Mouse (Mus musculus): Measurements from ENCODE around the gene Ss18l1. TPM values are rescaled to one million over a fixed set of nuclear protein-coding genes. Genes with fewer than 3 reads are reported as not detected.

Gene Ss18l1
- polyA plus RNA-seq, 1 experiment: 6.7 TPM

GRCm38 (mm10) chr2:180071671-180072070 lies 29.4 kb downstream of the Ss18l1 start:
- no peak overlapping the region for H3K27ac ChIP-seq (ENCODE audit: insufficient read depth, low read depth, low read length)
- 69% methylated on average over 2 of the region's 2 CpGs for WGBS
- H3K36me3 ChIP-seq (ENCODE audit: control insufficient read depth, insufficient read depth, low read length): no peaks in the 10 kb centered on the region
- no peak overlapping the region for H3K4me3 ChIP-seq (ENCODE audit: insufficient read depth, low read depth, low read length)
- H3K27me3 ChIP-seq (replicated peaks; ENCODE audit: control insufficient read depth, insufficient read depth, low read length): no peaks in the 10 kb centered on the region
- peaks cover 7% of the 10 kb centered on the region for H3K4me1 ChIP-seq (ENCODE audit: control insufficient read depth, insufficient read depth, low read length)
- DNase-seq: no peak
- no peak for TF ChIP-seq CTCF (conservative IDR thresholded peaks at IDR 0.05; ENCODE audit: insufficient read depth, insufficient read length, low read depth, low read length)
- TF ChIP-seq POLR2A (IDR thresholded peaks at IDR 0.05; ENCODE audit: low read depth, low read length): no peak

GRCm38 (mm10) chr2:180072886-180073285 lies 30.6 kb downstream of the Ss18l1 start:
- Histone ChIP-seq H3K27ac (ENCODE audit: insufficient read depth, low read depth, low read length) (no peak overlapping the region), H3K4me3 (ENCODE audit: insufficient read depth, low read depth, low read length) (no peak overlapping the region), H3K4me1 (ENCODE audit: control insufficient read depth, insufficient read depth, low read length) (peaks cover 7% of the 10 kb centered on the region), H3K36me3 (ENCODE audit: control insufficient read depth, insufficient read depth, low read length) (no peaks in the 10 kb centered on the region), H3K27me3 (replicated peaks; ENCODE audit: control insufficient read depth, insufficient read depth, low read length) (no peaks in the 10 kb centered on the region)
- WGBS: 92% methylated on average over 7 of the region's 7 CpGs
- TF ChIP-seq CTCF (conservative IDR thresholded peaks at IDR 0.05; ENCODE audit: insufficient read depth, insufficient read length, low read depth, low read length) (no peak), POLR2A (IDR thresholded peaks at IDR 0.05; ENCODE audit: low read depth, low read length) (no peak)
- no peak for DNase-seq

- H3K4me1 ChIP-seq (ENCODE audit: control insufficient read depth, insufficient read depth, low read length): no peaks in the 10 kb centered on the region
- no peak overlapping the region for H3K4me3 ChIP-seq (ENCODE audit: insufficient read depth, low read depth, low read length)
- no peaks in the 10 kb centered on the region for H3K27me3 ChIP-seq (replicated peaks; ENCODE audit: control insufficient read depth, insufficient read depth, low read length)
- no peak overlapping the region for H3K27ac ChIP-seq (ENCODE audit: insufficient read depth, low read depth, low read length)
- H3K36me3 ChIP-seq (ENCODE audit: control insufficient read depth, insufficient read depth, low read length): no peaks in the 10 kb centered on the region
- no peak for DNase-seq
- 86% methylated on average over 3 of the region's 3 CpGs for WGBS
- no peak for TF ChIP-seq POLR2A (IDR thresholded peaks at IDR 0.05; ENCODE audit: low read depth, low read length)
Observed at GRCm38 (mm10) chr2:180077622-180078021, 35.3 kb downstream of the Ss18l1 start.

GRCm38 (mm10) chr2:180080680-180081079 lies 38.4 kb downstream of the Ss18l1 start:
- DNase-seq: no peak
- Histone ChIP-seq H3K27ac (ENCODE audit: insufficient read depth, low read depth, low read length) (no peak overlapping the region), H3K27me3 (replicated peaks; ENCODE audit: control insufficient read depth, insufficient read depth, low read length) (no peaks in the 10 kb centered on the region), H3K36me3 (ENCODE audit: control insufficient read depth, insufficient read depth, low read length) (no peaks in the 10 kb centered on the region), H3K4me1 (ENCODE audit: control insufficient read depth, insufficient read depth, low read length) (no peaks in the 10 kb centered on the region), H3K4me3 (ENCODE audit: insufficient read depth, low read depth, low read length) (no peak overlapping the region)
- TF ChIP-seq POLR2A (IDR thresholded peaks at IDR 0.05; ENCODE audit: low read depth, low read length): no peak
- no peak for TF ChIP-seq CTCF (conservative IDR thresholded peaks at IDR 0.05; ENCODE audit: insufficient read depth, insufficient read length, low read depth, low read length)
- WGBS: 81% methylated on average over 8 of the region's 8 CpGs

GRCm38 (mm10) chr2:180083063-180083462 lies 40.8 kb downstream of the Ss18l1 start:
- Histone ChIP-seq H3K27me3 (replicated peaks; ENCODE audit: control insufficient read depth, insufficient read depth, low read length) (no peaks in the 10 kb centered on the region), H3K36me3 (ENCODE audit: control insufficient read depth, insufficient read depth, low read length) (no peaks in the 10 kb centered on the region), H3K4me1 (ENCODE audit: control insufficient read depth, insufficient read depth, low read length) (no peaks in the 10 kb centered on the region), H3K27ac (ENCODE audit: insufficient read depth, low read depth, low read length) (no peak overlapping the region), H3K4me3 (ENCODE audit: insufficient read depth, low read depth, low read length) (no peak overlapping the region)
- TF ChIP-seq POLR2A (IDR thresholded peaks at IDR 0.05; ENCODE audit: low read depth, low read length) (no peak), CTCF (conservative IDR thresholded peaks at IDR 0.05; ENCODE audit: insufficient read depth, insufficient read length, low read depth, low read length) (no peak)
- no peak for DNase-seq
- 88% methylated on average over 10 of the region's 10 CpGs for WGBS

GRCm38 (mm10) chr2:180084565-180084964 lies 42.3 kb downstream of the Ss18l1 start:
- Histone ChIP-seq H3K36me3 (ENCODE audit: control insufficient read depth, insufficient read depth, low read length) (no peaks in the 10 kb centered on the region), H3K27me3 (replicated peaks; ENCODE audit: control insufficient read depth, insufficient read depth, low read length) (no peaks in the 10 kb centered on the region), H3K4me3 (ENCODE audit: insufficient read depth, low read depth, low read length) (no peak overlapping the region), H3K4me1 (ENCODE audit: control insufficient read depth, insufficient read depth, low read length) (no peaks in the 10 kb centered on the region), H3K27ac (ENCODE audit: insufficient read depth, low read depth, low read length) (no peak overlapping the region)
- TF ChIP-seq POLR2A (IDR thresholded peaks at IDR 0.05; ENCODE audit: low read depth, low read length) (no peak), CTCF (conservative IDR thresholded peaks at IDR 0.05; ENCODE audit: insufficient read depth, insufficient read length, low read depth, low read length) (no peak)
- no peak for DNase-seq
- 56% methylated on average over 3 of the region's 3 CpGs for WGBS

- no peak overlapping the region for H3K4me3 ChIP-seq (ENCODE audit: insufficient read depth, low read depth, low read length)
- H3K27ac ChIP-seq (ENCODE audit: insufficient read depth, low read depth, low read length): no peak overlapping the region
- H3K4me1 ChIP-seq (ENCODE audit: control insufficient read depth, insufficient read depth, low read length): no peaks in the 10 kb centered on the region
- TF ChIP-seq CTCF (conservative IDR thresholded peaks at IDR 0.05; ENCODE audit: insufficient read depth, insufficient read length, low read depth, low read length) (no peak), POLR2A (IDR thresholded peaks at IDR 0.05; ENCODE audit: low read depth, low read length) (no peak)
- no peaks in the 10 kb centered on the region for H3K27me3 ChIP-seq (replicated peaks; ENCODE audit: control insufficient read depth, insufficient read depth, low read length)
- no peak for DNase-seq
- WGBS: 58% methylated on average over 16 of the region's 16 CpGs
- H3K36me3 ChIP-seq (ENCODE audit: control insufficient read depth, insufficient read depth, low read length): no peaks in the 10 kb centered on the region
Observed at GRCm38 (mm10) chr2:180085926-180086636, 43.8 kb downstream of the Ss18l1 start.

Data from kidney, adult 2 months (tissue).